Mouse (Mus musculus): ENCODE data around the gene Bicc1.
"Not testable (repeated sequence)": the region's sequence is repeated elsewhere in the genome, so short reads cannot be mapped to it uniquely, and the experiment has no call there.

The Bicc1 gene

DNA sequence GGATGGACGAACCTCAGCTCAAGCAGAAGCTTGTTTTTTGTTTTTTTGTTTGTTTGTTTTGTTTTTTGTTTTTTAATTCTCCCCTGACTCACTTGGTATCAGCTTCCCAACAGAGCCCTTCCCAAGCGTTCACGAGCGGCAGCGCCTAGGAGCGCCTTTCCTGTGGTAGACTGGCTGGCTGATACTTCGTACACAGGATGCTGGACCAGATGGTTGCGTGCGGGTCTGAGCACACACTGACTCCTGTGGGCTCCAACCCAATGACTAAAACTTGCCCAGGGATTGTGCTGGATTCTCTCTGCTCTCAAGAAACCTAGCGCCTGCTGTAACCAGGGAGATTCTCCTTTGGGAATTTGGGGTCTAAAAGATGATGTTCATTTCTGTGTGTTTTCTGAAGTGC lies 211.2 kb downstream of the Bicc1 start:
- no peak for DNase-seq (ENCODE audit: low spot score in 2 of 2)

DNA sequence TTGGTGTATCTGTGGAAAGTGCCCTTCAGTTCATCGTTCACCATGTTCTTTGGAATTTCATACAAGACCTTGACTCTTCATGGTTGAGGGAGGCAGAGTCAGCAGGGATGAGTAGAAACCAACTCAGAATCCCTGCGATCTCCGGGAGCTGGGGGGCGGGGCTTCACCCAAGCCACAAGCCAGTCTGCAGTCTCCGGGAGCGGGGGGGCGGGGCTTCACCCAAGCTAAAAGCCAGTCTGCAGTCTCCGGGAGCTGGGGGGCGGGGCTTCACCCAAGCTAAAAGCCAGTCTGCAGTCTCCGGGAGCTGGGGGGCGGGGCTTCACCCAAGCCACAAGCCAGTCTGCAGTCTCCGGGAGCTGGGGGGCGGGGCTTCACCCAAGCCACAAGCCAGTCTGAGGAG lies 213.4 kb downstream of the Bicc1 start:
- DNase-seq (ENCODE audit: low spot score in 2 of 2) = not testable (repeated sequence)

DNA sequence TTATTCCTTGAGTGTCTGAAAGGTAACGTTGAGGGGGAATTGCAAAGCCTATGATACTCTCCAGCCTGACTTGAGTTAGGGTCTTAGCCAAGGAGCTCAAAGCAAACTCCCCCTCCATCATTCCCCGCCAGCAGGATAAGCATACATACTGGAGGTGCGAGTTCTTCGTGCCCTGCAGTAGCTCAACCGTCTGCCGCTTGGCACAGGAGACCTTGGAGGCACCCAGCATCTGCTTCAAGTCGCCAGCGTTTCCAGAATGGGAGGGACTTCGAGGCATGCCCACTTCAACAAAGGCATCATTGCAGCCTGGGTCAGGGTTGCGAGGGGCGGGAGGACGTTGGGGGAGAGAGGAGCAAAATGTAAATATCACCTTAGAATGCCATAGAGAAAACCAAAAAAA lies 214.4 kb downstream of the Bicc1 start:
- DNase-seq (ENCODE audit: low spot score in 2 of 2) = no peak

DNA sequence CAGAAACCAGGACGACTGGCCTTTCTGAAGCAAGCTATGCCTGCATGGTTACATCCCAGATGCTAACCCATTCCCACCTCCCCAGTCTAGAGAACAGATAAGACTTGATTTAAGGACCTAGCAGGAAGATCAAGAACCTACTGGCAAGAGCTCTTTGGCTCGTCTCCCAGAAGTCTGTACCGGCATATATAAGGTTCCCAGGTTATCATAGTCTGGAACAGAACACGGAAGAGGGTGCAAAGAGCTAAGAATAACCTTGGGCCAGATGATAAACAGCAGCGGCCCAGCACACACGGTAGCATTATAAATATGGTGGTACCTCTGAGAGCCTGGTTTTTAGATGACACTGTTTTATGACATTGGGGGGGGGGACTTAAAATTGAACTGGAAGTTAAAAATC lies 217.9 kb downstream of the Bicc1 start:
- DNase-seq (ENCODE audit: low spot score in 2 of 2) = no peak

DNA sequence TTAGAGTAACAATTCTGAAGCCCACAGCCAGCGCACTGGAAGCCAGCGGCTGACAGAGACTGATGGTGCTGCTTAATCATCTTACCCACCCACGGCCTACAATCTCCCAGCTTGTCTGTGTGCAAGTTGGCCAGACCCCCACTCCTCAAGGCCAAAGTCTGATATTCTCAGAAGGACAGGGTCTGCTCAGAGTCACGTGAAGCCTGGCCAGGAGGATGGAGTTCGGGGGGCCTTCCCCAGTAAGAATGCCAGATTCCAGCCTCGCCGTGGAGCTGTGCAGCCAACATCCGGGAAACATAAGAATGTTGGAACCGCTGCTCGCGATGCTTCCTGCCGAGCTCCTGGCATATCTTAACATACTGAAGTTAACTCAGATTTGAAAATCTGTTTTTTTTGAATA lies 219.7 kb downstream of the Bicc1 start:
- no peak for DNase-seq (ENCODE audit: low spot score in 2 of 2)

DNA sequence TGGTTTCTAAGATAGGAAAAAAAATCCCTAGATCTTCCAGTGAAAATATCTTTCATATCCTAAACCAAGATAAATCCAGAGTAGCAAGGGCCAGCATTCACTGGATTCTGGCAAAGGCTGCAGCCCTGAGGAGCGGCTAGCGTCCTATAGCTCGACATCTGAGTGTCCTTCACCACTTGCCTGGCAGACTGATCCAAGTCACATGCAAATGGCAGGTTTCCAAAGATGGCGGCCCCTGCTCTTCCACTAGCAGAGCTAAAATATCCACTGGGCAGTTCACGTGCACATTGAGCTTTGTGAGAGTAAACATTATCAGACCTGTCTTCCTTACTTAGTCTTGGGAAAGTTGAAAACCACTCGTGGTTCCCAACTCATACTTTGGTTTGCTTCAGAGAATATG lies 222.1 kb downstream of the Bicc1 start:
- no peak for DNase-seq (ENCODE audit: low spot score in 2 of 2)

DNA sequence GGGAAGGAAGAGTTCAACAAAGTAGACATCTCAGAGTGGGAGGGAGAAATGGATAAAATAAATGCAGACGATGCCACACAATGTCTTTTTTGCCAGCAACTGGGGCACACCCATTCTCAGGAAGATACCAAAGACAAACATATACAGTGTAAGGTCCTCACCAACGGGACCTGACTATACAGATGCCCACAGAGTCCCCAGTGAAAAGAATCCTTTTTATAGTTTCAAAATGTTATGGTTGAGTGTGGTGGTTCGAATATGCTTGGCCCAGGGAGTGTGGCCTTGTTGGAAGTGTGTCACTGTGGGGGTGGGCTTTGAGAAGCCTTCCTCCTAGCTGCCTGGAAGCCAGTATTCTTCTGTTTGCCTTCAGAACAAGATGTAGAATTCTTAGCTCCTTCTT lies 223.5 kb downstream of the Bicc1 start:
- DNase-seq (ENCODE audit: low spot score in 2 of 2) = no peak

DNA sequence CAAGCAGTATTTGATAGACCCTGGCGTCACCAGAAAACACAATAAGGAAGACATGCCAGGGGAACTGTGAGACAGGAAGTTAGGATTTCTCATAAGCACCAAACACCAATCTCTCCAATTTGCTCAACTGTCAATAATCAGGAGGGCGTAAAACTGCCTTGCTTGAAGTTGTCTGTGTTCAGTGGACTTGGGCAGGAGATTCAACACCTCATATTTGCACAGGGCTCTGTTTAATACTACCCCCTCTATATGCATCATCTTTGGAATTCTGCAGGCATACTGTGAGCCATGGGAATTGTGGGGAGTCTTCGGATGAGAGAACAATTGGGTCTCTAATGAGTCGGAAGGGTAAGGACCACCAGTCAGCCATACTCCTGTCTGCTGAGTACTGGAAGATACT lies 233.4 kb downstream of the Bicc1 start:
- no peak for DNase-seq (ENCODE audit: low spot score in 2 of 2)

DNA sequence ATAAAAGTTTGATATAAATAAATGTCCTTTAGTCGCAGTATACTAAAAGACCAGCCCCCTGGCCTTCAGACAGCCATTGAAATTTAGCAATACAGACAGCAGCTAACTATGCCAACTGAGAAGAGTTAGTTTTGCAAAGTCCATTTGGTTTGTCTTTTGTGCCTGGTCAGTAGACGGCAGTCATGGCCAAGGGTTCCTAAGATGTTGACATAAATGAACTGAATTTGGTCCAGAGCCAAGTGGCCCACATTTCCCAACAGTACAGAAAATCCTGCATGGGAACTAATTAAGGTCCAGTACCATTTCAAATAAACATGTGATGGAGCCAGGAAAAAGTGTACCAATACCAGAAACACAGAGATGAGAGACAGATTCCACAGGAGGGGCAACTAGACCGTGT lies 235.2 kb downstream of the Bicc1 start:
- no peak for DNase-seq (ENCODE audit: low spot score in 2 of 2)

DNA sequence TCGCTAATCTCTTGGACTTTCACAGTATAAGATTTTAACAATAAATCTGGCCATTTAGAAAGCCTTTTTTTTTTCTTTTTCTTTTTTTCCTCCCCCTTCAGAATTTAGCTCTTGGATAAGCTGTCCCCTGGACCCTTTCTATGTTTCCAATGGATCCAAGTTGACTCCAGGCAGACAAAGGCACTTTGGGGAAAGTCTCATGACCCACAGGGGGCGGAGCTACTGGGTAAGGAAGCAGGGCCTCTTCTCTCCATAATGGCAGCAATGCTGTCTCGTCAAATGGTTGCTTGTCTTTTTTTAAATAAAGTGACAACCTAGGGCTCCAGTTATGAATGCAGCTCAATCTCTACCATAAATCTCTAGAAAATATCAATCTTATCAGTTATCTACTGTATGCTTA lies 235.6 kb downstream of the Bicc1 start:
- no peak for DNase-seq (ENCODE audit: low spot score in 2 of 2)

DNA sequence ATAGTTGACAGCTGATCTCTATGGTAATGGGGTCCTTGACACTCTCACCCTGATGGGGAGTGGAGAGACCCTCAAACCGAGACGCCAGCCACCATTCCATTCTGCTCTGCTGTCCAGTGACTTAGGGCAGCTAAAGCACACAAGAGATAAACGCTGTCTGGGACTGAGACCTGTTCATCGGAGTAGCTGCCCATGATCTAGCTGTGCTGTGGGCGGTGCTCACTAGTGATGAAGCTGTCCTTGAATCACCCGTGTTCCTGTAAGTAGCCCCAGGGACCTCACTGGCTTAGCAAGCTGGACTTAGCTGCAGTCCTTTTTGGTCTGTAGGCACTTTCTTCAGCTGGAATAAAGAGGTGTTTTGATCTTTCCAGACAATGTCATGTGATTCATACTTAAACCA lies 238.0 kb downstream of the Bicc1 start:
- DNase-seq (ENCODE audit: low spot score in 2 of 2) = no peak

DNA sequence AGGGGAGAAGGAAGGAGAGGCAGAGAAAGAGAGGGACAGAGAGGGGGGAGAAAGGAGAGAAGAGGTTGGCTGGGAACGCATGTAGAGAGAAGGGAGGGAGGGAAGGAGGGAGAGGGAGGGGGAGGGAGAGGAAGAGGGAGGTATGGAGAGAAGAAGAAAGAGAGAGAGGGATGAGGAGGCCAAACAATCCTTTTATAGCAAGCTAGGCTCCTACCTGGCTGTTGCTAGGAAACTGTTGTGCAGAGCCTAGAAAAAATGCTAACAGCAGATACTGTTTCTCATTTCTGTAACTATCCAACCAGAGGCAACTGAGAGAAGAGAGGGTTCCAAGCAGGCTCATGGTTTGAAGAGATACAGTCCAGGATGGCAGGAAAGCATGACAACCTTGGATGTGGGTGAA lies 239.6 kb downstream of the Bicc1 start:
- DNase-seq (ENCODE audit: low spot score in 2 of 2) = peak in 1 of 2 experiments; percentile 8

DNA sequence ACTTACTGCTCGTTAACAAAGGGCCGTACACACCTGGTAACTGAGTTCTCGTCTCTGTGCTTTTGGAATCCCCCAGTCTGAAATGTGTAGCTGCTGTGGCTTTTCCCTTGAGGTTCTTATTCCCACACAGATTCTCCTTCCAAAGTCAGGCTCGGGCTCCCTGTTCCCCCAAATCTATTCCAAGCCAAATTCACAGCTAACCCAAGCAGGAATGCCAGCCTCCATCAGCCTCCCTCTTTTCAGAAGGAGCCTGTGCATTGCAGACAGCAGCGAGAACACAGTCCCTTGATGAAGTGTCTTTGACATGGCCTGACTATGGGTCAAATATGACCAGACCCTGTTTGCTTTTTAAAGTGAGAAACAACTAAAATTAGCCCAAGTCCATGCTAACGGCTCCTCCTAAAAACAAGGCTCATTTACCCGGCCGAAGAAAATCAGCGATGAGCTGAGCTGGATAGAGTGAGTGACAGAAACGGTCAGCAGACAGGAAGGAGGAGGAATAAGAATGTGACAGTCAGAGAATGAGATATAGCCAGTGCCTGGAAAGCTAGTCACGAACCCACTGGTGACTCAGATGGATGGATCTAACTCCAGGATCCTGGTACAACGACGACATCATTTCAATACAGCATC lies 240.4 kb downstream of the Bicc1 start:
- peak; percentile 21 to 25 for DNase-seq (ENCODE audit: low spot score in 2 of 2)

DNA sequence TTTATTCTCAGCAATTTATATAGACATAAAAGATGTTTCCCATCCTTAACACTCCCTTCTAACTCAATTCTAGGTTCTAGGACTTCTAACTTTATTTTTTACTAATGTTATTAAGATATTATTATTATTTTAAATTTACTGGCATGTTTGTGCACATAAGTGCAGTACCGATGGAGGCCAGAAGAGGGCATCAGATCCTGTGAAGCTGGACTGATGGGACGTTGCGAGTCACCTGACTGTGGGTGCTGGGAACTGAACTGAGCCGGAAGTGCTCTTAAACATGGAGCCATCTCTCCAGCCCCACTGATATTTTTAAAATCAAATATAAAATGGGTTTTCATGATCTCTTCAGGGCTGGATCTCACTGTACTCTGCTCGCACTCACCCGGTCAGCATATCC lies 242.8 kb downstream of the Bicc1 start:
- DNase-seq (ENCODE audit: low spot score in 2 of 2) = no peak

DNA sequence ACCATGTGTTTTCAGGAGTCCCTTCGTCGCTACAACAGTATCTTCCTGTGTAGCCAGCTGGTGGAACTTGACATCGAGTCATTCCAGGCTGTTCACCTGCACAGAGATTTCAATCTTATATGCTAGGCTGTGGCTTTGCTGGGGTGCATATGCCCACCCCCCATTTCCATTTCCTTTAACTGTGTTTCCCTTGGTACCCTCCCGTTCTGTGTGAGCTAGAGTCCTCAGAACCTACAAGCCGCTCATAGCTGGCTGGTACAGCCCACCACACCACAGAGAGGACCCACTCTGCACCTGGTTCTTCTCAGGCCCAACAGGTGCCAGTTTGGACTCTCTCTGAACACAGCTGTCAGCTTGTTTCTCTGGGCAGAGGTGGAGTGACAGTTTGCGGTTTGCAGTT lies 244.4 kb downstream of the Bicc1 start:
- DNase-seq (ENCODE audit: low spot score in 2 of 2) = no peak

DNA sequence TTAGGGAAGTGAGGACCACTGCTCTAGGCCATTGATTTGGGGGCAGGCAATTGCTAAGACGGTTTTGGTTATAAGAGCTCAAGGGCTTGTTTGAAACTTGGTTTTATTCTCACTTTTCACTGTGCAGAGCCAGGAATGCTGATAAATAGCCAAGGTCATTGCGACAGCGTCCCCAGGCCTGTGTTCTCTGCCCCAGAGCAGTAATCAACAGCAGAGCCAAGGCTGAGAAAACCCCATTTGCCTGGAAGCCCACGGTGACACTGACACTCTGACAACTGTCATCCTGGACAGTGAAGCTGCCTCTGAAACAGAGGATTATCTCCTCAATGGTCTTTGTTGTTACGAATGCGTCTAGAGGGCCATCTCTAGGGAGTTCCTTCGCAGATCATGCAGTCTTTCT lies 255.6 kb downstream of the Bicc1 start:
- DNase-seq (ENCODE audit: low spot score in 2 of 2) = no peak

DNA sequence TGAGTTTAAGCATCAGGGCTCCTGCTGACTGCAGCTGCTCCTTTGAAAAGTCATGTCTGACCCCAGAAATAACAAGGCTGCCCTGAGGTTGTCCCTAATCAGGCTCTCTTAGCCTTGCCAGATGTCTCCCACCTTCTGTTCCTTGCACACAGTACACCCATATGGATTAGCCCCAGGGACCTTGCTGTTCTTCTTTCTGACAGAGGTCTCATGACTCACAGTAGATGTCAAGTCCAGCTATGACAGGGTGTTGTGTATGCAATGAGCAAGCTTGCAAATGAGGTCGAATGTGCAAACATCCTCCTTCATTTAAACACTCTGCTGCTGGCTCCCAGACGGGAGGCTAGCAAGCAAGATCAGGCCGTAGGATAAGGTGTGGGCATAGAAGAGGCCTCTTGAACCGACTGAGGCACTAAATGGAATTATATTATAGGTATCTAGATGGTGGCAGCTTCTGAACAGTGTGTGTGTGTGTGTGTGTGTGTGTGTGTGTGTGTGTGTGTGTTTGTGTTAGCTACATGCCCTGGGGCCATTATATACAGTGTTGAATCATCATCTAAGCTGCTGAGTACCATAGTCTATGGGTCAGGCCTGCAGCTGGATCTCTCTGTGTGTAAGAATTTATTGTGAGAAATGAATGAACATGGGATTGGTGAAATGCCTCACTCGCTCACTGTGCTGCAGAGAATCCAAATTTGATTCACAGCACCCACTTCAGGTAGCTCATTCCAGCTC lies 256.6 kb downstream of the Bicc1 start:
- no peak for DNase-seq (ENCODE audit: low spot score in 2 of 2)

DNA sequence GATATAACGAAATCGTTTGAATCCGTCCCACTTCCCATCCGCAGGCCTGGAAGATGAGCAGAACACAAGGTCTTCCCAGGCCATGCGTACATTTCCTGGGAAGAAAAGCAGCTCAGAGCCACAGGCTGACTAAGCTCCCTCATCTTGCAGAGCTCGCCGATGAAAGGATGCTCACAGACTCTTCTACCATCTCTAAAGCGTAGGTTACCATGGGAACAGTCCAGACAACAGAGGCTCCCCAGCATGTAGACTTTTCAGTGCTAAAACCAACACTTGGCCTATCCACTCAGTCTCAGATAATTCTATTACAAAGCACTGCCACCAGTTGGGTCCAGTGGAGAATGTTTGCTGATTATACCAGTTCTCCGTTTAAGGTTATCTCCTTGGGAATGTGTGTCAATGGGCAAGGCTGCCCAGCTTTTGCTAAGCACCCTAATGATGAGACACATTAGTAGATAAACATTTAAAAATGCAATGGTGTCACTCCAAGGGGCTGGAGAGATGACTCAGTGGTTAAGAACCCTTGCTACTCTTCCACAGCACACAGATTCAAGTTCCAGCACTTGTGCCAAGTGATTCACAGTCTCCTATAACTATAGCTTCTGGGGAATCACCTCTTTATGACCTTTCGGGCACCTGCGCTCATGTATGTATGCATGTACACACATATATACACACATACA lies 258.2 kb downstream of the Bicc1 start:
- DNase-seq (ENCODE audit: low spot score in 2 of 2) = peak; percentile 37 to 40

DNA sequence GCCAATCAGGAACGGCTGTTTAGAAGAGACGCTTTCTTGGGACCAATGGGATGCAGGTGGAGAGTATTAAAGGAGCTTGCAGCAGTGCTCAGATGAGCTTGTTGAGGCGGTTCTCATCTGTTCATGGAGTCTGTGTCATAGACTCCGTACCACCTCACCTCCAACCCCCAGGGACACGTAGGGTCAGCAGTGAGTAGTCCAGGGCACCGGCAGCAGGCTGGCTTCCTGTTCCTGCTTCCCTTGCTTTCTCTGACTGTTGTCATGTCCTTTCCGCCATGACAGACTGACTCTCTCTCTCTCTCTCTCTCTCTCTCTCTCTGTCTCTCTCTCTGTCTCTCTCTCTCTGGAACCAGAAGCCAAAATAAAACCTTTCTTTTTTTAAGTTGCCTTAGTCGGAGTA lies 263.6 kb downstream of the Bicc1 start:
- no peak for DNase-seq (ENCODE audit: low spot score in 2 of 2)

DNA sequence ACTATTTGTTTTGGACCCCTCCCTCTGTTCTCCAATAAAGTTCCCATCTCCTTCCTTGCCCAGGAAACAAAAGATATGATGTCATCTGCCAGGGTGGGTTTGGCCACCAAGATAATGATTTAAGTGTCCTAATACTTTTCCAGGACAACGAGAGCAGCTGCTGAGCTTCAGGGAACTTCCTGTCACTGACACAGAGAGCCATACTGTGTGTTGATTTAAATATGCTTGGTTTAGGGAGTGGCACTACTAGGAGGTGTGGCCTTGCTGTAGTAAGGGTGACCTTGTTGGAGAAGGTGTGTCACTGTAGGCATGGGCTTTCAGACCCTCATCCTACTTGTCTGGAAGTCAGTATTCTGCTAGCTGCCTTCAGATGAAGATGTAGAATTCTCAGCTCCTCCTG lies 281.5 kb downstream of the Bicc1 start:
- DNase-seq (ENCODE audit: low spot score in 2 of 2) = no peak

DNA sequence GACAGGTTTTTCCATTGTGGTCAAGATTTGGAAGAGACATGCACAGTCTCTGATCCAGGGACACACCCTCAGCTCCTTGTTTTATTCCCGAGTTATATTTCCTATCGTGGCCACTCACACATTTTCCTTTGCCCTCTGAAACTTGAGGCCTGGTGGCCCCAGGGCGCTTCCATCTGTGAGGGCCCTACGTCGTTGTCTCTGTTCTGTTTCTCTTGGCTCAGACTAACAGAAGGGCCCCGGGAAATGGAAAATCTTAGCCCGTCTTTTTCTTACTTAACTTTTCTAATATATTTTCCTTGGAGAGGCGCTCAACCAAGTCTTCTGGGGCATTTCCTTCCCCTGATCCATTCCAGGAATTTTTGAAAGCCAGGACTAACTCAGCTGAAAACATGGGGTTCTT lies 281.9 kb downstream of the Bicc1 start:
- no peak for DNase-seq (ENCODE audit: low spot score in 2 of 2)

DNA sequence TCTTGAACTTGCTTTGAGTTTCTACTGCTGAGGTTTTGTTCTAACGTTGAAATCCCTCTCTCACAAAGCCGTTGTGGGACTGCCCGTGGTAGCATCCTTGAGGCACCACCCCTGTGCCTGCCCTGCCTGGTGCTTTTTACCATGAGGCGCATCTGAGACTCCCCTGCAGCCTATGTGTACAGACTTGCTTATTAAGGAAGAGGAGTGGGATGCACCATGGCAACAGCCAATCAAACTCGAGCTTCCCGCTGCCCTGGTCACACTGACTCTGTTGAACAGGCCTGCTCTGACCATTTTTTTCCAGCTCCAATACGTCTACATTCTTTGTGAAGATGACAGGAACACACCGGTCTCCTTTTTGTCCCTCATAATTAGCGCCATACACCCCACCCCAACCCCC lies 283.0 kb downstream of the Bicc1 start:
- no peak for DNase-seq (ENCODE audit: low spot score in 2 of 2)

DNA sequence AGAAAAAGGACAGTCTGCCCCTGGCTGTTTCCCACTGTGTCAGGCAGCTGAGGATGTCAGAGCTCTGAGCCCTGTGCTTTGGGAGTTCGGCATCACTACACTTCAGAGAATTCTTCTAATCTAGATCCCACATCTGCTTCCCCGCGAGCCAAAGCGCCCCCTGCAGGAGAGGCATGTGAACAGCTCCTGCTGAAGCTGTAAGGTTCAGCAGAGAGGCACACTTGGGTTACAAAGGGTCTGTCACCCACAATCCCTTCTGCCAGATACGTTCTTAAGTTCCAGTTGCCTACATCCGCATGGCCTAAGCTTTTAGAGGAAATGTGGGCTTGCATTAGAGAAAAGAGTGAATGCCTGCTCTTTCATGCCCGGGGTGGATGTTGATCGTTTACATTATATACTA lies 283.4 kb downstream of the Bicc1 start:
- no peak for DNase-seq (ENCODE audit: low spot score in 2 of 2)

All from right cerebral cortex, adult 2 months (tissue).